Mouse (Mus musculus): Measurements from ENCODE around the gene Dpysl4.

Dpysl4 gene

GRCm38 (mm10) chr7:139096399-139096798 lies 10.6 kb downstream of the Dpysl4 start:
- no peak for DNase-seq (ENCODE audit: extremely low read depth, low read depth)

GRCm38 (mm10) chr7:139100531-139101095 lies 14.8 kb downstream of the Dpysl4 start:
- no peak for DNase-seq (ENCODE audit: extremely low read depth, low read depth)

DNA sequence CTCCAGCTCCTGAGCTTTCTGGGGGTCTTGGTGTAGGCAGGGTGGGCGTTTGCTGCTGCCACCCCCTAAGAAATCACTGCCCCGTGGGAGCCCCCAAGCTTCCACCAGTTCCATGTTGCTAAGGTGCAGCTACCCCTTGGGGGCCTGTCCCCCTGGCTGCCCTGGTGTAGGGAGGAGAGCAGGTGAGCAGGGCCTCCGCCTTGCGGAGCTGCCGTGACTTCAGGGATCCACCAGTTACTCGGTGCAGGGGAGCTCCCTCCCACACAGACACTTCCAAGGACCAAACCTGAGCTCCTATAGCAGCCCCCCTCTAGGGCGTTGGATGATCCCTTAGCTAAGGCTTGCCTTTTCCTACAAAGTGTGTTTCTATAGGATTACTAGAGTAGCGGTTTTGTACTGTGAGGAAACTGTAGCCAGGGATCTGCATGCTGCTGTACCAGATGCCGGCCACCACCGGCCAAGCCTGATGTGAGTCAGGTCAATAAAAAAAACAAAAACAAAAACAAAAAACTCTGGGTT lies 15.5 kb downstream of the Dpysl4 start:
- DNase-seq (ENCODE audit: extremely low read depth, low read depth), result no peak

GRCm38 (mm10) chr7:139101826-139102225 lies 16.0 kb downstream of the Dpysl4 start:
- DNase-seq (ENCODE audit: extremely low read depth, low read depth), result no peak

DNA sequence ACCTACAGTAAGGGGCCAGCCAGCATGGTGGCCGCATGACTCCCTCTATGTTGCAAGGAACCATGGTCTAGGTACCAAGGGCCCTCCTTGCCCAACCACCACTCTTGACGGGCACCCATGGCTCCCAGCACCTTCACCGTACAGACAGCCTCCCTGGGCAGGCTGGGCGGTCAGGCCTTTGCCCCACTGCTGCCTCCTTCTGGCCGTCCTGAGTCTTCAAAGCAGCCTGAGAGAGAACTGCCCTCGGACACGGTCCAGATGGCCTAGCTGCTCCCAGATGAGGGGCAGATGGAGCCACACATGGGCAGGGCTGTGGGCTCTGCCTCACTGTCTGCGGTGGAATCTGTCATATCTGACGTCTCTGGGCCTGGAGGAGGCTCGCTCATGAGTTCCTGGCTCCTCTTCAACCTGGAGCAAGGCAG lies 18.2 kb downstream of the Dpysl4 start:
- no peak for DNase-seq (ENCODE audit: extremely low read depth, low read depth)

GRCm38 (mm10) chr7:139105076-139105475 lies 19.3 kb downstream of the Dpysl4 start:
- no peak for DNase-seq (ENCODE audit: extremely low read depth, low read depth)

DNA sequence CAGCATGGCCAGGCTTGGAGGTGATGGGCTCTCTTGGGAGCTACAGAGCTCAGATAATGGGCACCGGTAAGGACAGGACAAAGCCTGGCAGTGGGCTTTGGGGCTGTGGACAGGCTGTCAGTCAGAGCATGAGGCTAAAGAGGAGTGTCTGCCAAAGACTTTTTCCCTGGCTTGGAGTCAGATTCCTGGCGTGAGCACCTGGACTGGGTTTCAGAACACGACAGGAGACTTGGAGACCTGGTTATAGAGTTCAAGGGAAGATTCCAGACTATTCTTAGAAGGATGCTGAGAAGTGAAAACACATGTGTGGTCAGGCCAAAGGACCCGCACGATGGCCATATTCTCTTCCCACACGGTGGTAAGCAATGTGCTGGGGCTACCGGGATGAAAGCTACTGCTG lies 19.9 kb downstream of the Dpysl4 start:
- no peak for DNase-seq (ENCODE audit: extremely low read depth, low read depth)

GRCm38 (mm10) chr7:139107908-139108650 lies 22.3 kb downstream of the Dpysl4 start:
- DNase-seq (ENCODE audit: extremely low read depth, low read depth), result no peak

DNA sequence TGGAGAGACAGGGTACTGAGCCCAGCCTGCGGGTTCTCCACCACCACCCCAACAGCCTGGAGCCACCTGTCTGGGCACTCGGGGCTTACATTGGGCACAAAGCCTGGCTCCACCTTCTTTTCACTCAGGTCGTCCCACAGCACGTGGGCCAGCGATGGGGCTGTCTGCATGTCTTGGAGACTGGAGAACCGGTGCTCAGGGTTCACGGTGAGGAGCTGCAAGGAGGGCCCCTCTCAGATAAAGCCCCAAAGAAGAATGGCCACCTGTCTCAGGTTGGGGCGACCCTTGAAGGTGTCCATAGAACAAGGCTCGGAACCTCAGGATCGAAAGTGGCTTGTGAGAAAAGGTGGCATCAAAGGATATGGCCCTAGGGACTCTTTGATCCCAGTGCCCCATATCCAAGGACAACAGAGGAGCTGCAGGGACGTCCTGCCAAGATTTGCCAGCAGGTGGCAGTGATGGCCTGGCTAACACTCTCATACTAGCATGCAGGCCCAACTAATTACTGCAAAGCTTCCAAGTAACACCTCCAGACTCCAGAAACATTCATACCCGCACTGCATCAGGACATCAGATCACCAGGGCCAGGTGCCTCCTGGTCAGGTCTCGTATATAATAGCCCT lies 33.5 kb downstream of the Dpysl4 start:
- DNase-seq (ENCODE audit: extremely low read depth, low read depth), result no peak

- no peak for DNase-seq (ENCODE audit: extremely low read depth, low read depth)
Observed at GRCm38 (mm10) chr7:139119775-139120153, 34.0 kb downstream of the Dpysl4 start.

DNA sequence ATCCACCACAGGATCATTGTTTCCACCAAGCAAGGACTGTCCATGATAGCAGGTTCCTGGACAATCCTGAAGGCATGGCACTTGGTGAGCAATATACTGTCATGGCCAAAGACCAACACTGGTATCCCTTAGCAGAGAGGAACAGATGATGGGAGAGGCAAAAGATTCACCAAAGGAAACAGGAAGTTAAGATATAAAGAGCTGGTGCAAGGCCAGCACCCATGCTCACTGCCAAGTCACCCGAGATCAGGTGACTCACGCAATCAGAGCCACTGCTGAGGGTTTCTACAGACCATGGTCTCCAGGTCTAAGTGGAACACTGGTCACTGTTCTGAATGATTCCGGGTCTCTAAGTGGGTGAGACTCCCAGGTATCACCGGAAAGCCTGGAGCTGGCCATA lies 40.1 kb downstream of the Dpysl4 start:
- no peak for DNase-seq (ENCODE audit: extremely low read depth, low read depth)

DNA sequence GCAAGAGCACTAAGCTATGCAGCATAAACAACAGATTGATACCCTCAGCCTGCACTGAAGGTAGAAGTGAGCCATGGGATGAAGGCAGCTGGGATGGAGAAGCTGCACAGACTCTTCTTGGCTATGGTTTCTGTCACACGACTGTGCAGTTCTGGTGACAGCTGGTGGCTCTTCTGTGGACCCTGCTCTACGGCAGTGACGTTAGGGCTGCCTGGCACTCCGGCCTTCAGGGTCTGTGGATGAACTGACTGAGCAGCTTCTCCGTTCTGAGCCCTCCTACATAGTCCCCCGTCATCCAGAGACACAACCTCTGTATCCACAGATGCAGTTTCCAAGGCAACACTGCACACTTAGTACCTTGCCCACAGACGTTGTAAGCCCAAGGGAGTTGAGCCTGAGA lies 40.7 kb downstream of the Dpysl4 start:
- DNase-seq (ENCODE audit: extremely low read depth, low read depth), result no peak

DNA sequence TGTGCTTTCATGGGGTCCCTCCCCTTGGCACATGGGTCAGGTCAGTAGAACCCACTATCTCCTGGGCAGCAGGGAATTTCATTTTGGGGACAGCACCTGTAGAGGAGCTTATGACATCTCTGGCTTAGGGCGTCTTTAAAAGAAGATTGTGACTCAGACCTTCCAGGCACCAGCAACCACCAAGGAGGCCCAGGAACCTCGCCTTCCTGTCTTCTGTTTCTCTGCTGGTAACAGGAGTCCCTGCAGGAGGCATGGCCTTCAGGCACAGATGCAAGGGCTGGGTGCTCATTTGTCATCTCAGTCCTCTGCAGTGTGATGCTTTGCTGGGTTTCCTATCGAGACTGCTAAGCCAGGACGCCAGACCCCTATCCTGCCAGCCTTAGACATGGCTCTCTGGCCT lies 43.2 kb downstream of the Dpysl4 start:
- DNase-seq (ENCODE audit: extremely low read depth, low read depth), result no peak

GRCm38 (mm10) chr7:139130361-139130760 lies 44.6 kb downstream of the Dpysl4 start:
- no peak for DNase-seq (ENCODE audit: extremely low read depth, low read depth)

- DNase-seq (ENCODE audit: extremely low read depth, low read depth), result no peak
Observed at GRCm38 (mm10) chr7:139131538-139131937, 45.7 kb downstream of the Dpysl4 start.

GRCm38 (mm10) chr7:139133446-139133845 lies 47.6 kb downstream of the Dpysl4 start:
- no peak for DNase-seq (ENCODE audit: extremely low read depth, low read depth)

GRCm38 (mm10) chr7:139135236-139135635 lies 49.4 kb downstream of the Dpysl4 start:
- DNase-seq (ENCODE audit: extremely low read depth, low read depth), result no peak

GRCm38 (mm10) chr7:139136906-139137491 lies 51.2 kb downstream of the Dpysl4 start:
- DNase-seq (ENCODE audit: extremely low read depth, low read depth), result no peak

DNA sequence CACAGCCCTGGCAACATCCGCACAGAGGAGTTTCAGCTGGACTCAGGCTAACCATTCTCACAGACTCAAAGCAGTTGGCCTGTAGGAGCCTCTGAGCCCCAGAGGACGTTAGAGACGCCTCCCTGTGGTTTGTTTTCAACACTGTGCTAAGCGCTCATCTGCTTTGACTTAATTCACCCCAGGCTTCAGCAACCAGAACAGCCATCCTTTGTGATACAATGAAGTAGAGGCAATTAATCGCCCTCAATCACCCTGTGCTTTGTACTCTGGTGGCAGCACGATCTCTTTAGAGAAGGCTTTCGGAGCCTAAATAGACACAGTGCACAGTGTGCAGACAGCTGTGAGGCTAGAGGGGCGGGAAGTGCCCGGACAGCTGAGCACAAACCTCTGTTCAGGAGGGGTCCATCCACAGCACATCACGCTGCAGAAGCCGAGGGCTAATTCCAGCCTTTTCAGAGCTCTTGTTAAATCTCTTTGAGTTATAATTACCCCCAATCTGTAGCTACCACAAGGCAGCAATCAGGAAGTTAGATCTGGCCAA lies 54.2 kb downstream of the Dpysl4 start:
- DNase-seq (ENCODE audit: extremely low read depth, low read depth), result no peak

GRCm38 (mm10) chr7:139143785-139144184 lies 58.0 kb downstream of the Dpysl4 start:
- DNase-seq (ENCODE audit: extremely low read depth, low read depth), result no peak

DNA sequence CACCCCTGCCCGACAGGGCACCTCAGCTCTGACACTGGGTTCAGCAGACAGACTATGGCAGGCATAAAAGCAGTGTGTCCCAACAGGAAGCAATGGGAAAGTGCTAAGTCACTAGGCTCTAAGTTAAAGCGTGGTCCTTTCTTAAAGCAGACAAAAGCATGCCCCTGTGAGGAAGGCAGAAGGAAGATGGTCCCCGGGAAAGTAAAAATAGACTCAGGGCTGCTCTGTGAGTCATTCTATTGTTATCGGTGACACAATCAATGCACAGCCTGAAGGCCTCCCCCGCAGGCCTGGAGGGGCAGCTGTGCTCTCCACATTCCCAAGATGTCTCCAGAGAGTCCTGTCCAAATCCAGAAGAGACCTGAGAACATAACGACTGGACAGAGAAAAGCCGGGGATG lies 60.1 kb downstream of the Dpysl4 start:
- DNase-seq (ENCODE audit: extremely low read depth, low read depth), result no peak

DNA sequence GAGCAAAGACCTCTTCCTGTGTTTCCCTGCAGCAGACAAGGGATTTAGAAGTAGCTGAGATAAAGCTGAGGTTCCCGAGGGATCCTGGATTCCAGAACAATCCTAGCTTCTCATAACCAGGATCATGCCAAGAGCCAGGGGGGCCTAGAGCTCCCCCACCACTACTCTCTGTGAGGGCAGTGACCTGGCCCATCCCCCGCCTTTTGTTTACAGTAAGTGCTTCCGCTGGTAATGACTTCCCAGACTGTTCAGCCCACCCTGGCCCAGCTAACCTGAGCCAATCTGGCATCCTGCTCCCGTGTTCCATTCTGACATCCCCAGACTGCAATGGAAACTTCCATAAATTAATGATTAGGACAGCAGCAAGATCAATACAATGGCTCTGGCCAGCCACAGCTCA lies 61.6 kb downstream of the Dpysl4 start:
- no peak for DNase-seq (ENCODE audit: extremely low read depth, low read depth)
